Comparison of ENCODE assay signal across 9 mouse cellular contexts in the genomic region with DNA sequence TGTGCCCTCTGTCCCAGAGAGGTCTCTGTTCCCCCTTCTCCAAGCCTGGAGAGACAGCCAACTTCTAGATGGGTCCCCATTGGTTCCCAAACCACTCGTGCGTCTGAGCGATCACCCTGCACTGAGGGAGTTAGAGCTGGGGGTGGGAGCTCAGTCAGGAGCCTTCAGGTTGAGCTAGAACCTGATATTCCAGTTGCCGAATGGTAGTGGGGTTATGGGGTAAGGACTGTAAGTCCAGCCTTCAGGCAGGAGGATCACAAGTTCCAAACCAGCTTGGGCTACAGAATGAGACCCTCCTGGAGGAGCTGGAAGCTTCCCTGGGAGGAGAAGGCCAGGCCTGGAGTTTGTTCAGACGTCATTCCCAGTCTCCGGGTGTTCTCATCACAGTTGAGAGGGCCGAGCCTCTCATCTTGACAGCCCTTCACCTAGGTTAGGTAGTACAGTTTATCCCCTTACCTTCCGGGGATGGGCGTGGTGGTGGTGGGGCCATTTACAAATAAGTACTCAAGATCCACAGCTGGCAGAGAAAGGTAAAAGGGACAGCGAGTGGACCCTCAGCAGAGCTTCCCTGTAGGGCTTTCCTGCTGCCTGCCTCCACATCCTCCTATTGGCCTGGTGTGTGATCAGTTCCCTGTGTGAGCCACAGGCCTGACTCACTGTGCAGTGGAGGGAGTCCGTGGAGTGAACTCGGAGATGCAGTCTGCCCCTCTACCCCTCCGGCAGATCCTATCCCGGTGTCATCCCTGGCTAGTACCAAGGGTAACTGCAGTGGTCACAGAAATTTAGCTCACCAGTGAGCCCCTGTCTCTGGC. TPM values are rescaled to one million over a fixed set of nuclear protein-coding genes. Genes with fewer than 3 reads are reported as not detected.
DNase-seq lines count a peak whose midpoint lies in the region; ATAC-seq and TF ChIP-seq lines count a peak whose summit lies in the region.
"Had no signal": no experiment of that assay in that cellular context is flagged by ENCODE, and none has a peak within 500 bp of the region (broad histone marks: within the 10 kb centered on the region; RNA-seq: fewer than 3 reads in every experiment).

No protein-coding gene starts in this region.

- 80% methylated on average over 14 of the region's 14 CpGs for WGBS in heart, embryonic 12.5 days
- 85% methylated on average over 14 of the region's 14 CpGs for WGBS in midbrain, embryonic 14.5 days
- WGBS in midbrain, embryonic 11.5 days = 81% methylated on average over 14 of the region's 14 CpGs
- 81% methylated on average over 14 of the region's 14 CpGs for WGBS in hindbrain, postnatal 0 days
- 67% methylated on average over 14 of the region's 14 CpGs for WGBS in stomach, postnatal 0 days

- H3K4me3 ChIP-seq in heart, embryonic 12.5 days = no peak overlapping the region
- H3K4me3 ChIP-seq in midbrain, embryonic 14.5 days (replicated peaks; ENCODE audit: low read depth, low read length) = no peak overlapping the region
- H3K4me3 ChIP-seq in midbrain, embryonic 11.5 days (ENCODE audit: low read depth, low read length) = no peak overlapping the region
- H3K4me3 ChIP-seq in hindbrain, postnatal 0 days (ENCODE audit: low read length) = no peak overlapping the region
- H3K4me3 ChIP-seq in stomach, postnatal 0 days (ENCODE audit: low read depth, low read length) = no peak overlapping the region

- H3K36me3 ChIP-seq in heart, embryonic 12.5 days = peaks cover 14% of the 10 kb centered on the region
- peaks cover 11% of the 10 kb centered on the region for H3K36me3 ChIP-seq in midbrain, embryonic 14.5 days (ENCODE audit: control insufficient read depth, insufficient read depth, low read length)
- H3K36me3 ChIP-seq in midbrain, embryonic 11.5 days (ENCODE audit: control insufficient read depth, insufficient read depth, low read length) = no peaks in the 10 kb centered on the region
- peaks cover 12% of the 10 kb centered on the region; the same call in 1 of the 2 replicates for H3K36me3 ChIP-seq in hindbrain, postnatal 0 days (ENCODE audit: insufficient read depth, low read length)
- H3K36me3 ChIP-seq in stomach, postnatal 0 days (ENCODE audit: control insufficient read depth, insufficient read depth, low read length) = 0 out of 2 replicates have a peak, but pooled peaks cover 3% of the 10 kb centered on the region

- H3K4me2 ChIP-seq in heart, embryonic 12.5 days = no peak overlapping the region
- H3K4me2 ChIP-seq in midbrain, embryonic 14.5 days (ENCODE audit: low read length) = no peak overlapping the region
- no peak overlapping the region for H3K4me2 ChIP-seq in midbrain, embryonic 11.5 days
- H3K4me2 ChIP-seq in hindbrain, postnatal 0 days (ENCODE audit: low read depth, low read length) = no peak overlapping the region
- no peak overlapping the region for H3K4me2 ChIP-seq in stomach, postnatal 0 days (replicated peaks; ENCODE audit: low read depth)

- peaks cover 44% of the 10 kb centered on the region for H3K4me1 ChIP-seq in heart, embryonic 12.5 days (replicated peaks)
- H3K4me1 ChIP-seq in midbrain, embryonic 14.5 days (ENCODE audit: control insufficient read depth, insufficient read depth, low read length) = peaks cover 11% of the 10 kb centered on the region
- H3K4me1 ChIP-seq in midbrain, embryonic 11.5 days (ENCODE audit: control insufficient read depth, insufficient read depth, low read length) = peaks cover 6% of the 10 kb centered on the region; the same call in 1 of the 2 replicates
- H3K4me1 ChIP-seq in hindbrain, postnatal 0 days (ENCODE audit: insufficient read depth, low read length) = peaks cover 13% of the 10 kb centered on the region
- H3K4me1 ChIP-seq in stomach, postnatal 0 days (replicated peaks; ENCODE audit: control insufficient read depth, insufficient read depth) = peaks cover 15% of the 10 kb centered on the region

- TF ChIP-seq EP300 in stomach, postnatal 0 days (optimal IDR thresholded peaks at IDR 0.05) = no peak

- DNase-seq in heart, adult 8-10 months (ENCODE audit: low spot score) = no peak
- no peak for DNase-seq in midbrain, embryonic 14.5 days
- no peak for DNase-seq in midbrain, embryonic 11.5 days (ENCODE audit: low spot score, missing footprints)
- no peak for DNase-seq in hindbrain, postnatal 0 days (ENCODE audit: low spot score)
- DNase-seq in stomach, postnatal 0 days (ENCODE audit: low spot score) = no peak
- DNase-seq in left cerebral cortex, postnatal 10 days (ENCODE audit: extremely low spot score in 1 of 2, low spot score in 2 of 2) = no peak

- H3K9ac ChIP-seq in heart, embryonic 12.5 days = no peak overlapping the region
- 0 out of 2 replicates have a peak overlapping the region, but pooled peaks have one; percentile 3 for H3K9ac ChIP-seq in midbrain, embryonic 14.5 days (replicated peaks; ENCODE audit: low read length)
- H3K9ac ChIP-seq in midbrain, embryonic 11.5 days (ENCODE audit: low read length) = no peak overlapping the region
- H3K9ac ChIP-seq in hindbrain, postnatal 0 days (replicated peaks; ENCODE audit: low read length) = no peak overlapping the region
- H3K9ac ChIP-seq in stomach, postnatal 0 days (ENCODE audit: low read length) = peak overlapping the region; percentile 32; the same call in 1 of the 2 replicates

- H3K9me3 ChIP-seq in heart, embryonic 12.5 days (replicated peaks) = no peaks in the 10 kb centered on the region
- H3K9me3 ChIP-seq in midbrain, embryonic 14.5 days (ENCODE audit: control insufficient read depth, low read length) = no peaks in the 10 kb centered on the region
- no peaks in the 10 kb centered on the region for H3K9me3 ChIP-seq in midbrain, embryonic 11.5 days (ENCODE audit: control insufficient read depth, low read length)
- no peaks in the 10 kb centered on the region for H3K9me3 ChIP-seq in hindbrain, postnatal 0 days (ENCODE audit: low read length)
- H3K9me3 ChIP-seq in stomach, postnatal 0 days (ENCODE audit: control insufficient read depth, low read length) = no peaks in the 10 kb centered on the region
- H3K9me3 ChIP-seq: G1E had no signal

- intact Hi-C loops in left cerebral cortex, postnatal 10 days (cut with DNase I) = no loop called here

- H3K27me3 ChIP-seq in heart, embryonic 12.5 days (replicated peaks) = no peaks in the 10 kb centered on the region
- no peaks in the 10 kb centered on the region for H3K27me3 ChIP-seq in midbrain, embryonic 14.5 days (ENCODE audit: control insufficient read depth, insufficient read depth, low read length)
- no peaks in the 10 kb centered on the region for H3K27me3 ChIP-seq in midbrain, embryonic 11.5 days (ENCODE audit: control insufficient read depth, insufficient read depth, low read length)
- H3K27me3 ChIP-seq in hindbrain, postnatal 0 days (ENCODE audit: insufficient read depth, low read length) = no peaks in the 10 kb centered on the region
- H3K27me3 ChIP-seq in stomach, postnatal 0 days (ENCODE audit: control insufficient read depth, insufficient read depth, low read length) = no peaks in the 10 kb centered on the region

- TF ChIP-seq CTCF in hindbrain, postnatal 0 days (IDR thresholded peaks at IDR 0.05; ENCODE audit: low read depth) = no peak
- TF ChIP-seq CTCF in stomach, postnatal 0 days (IDR thresholded peaks at IDR 0.05; ENCODE audit: low read depth) = no peak

- H3K27ac ChIP-seq in heart, embryonic 12.5 days (ENCODE audit: poor library complexity, severe bottlenecking) = peak overlapping the region; percentile 76
- H3K27ac ChIP-seq in midbrain, embryonic 14.5 days (replicated peaks; ENCODE audit: low read depth, low read length) = no peak overlapping the region
- H3K27ac ChIP-seq in midbrain, embryonic 11.5 days (ENCODE audit: low read depth, low read length) = no peak overlapping the region
- peak overlapping the region; percentile 92 for H3K27ac ChIP-seq in hindbrain, postnatal 0 days
- peak overlapping the region; percentile 94 for H3K27ac ChIP-seq in stomach, postnatal 0 days (replicated peaks)

- ATAC-seq in heart, embryonic 12.5 days (ENCODE audit: insufficient number of reproducible peaks, low FRiP score) = no peak
- ATAC-seq in midbrain, embryonic 14.5 days (ENCODE audit: low FRiP score, low TSS enrichment) = no peak
- no peak for ATAC-seq in midbrain, embryonic 11.5 days (ENCODE audit: low FRiP score)
- no peak for ATAC-seq in hindbrain, postnatal 0 days
- ATAC-seq in stomach, postnatal 0 days (ENCODE audit: low FRiP score, low TSS enrichment) = no peak
- ATAC-seq in granulocyte monocyte progenitor cell, adult 5-6 weeks (replicated peaks; ENCODE audit: poor library complexity, severe bottlenecking) = no peak

RNA-seq across cellular contexts. Expression of a gene that starts 7.9 kb away (rescaled TPM):
- 7.8 and 8.4 TPM in 2 replicates for polyA plus RNA-seq in heart, embryonic 12.5 days (2016; fragmentation: Nextera tagmentation; extraction: Ambion mirVana)
- 1 to 10 TPM; 1.2 to 2.0 (median 1.9) TPM for total RNA-seq in heart, adult 8-10 months (2022)
- 22.9 and 24.7 TPM in 2 replicates for polyA plus RNA-seq in midbrain, embryonic 14.5 days (2014; fragmentation: Nextera tagmentation; extraction: Ambion mirVana)
- 5.0 and 6.3 TPM in 2 replicates for polyA plus RNA-seq in midbrain, embryonic 11.5 days (2014; fragmentation: Nextera tagmentation; extraction: Ambion mirVana)
- total RNA-seq in hindbrain, postnatal 0 days (2014; rRNA removed) = 28.9 and 40.4 TPM in 2 replicates
- polyA plus RNA-seq in hindbrain, postnatal 0 days (2015; fragmentation: Nextera tagmentation; extraction: Ambion mirVana) = 30.2 and 30.7 TPM in 2 replicates
- polyA plus RNA-seq in stomach, postnatal 0 days (2015; fragmentation: Nextera tagmentation; extraction: Ambion mirVana) = 3.7 and 4.4 TPM in 2 replicates
- 10 to 100 TPM; 20.1 to 20.7 TPM for total RNA-seq in left cerebral cortex, postnatal 10 days (2021)
- 2.6 and 6.4 TPM in 2 replicates for total RNA-seq in granulocyte monocyte progenitor cell, adult 5-6 weeks (2014; fragmentation: Nextera tagmentation)
- total RNA-seq in granulocyte monocyte progenitor cell, adult 5-6 weeks (2017) = 1.3 and 3.4 TPM in 2 replicates

RNA-seq across cellular contexts. Expression of a gene that starts 24.1 kb away (rescaled TPM):
- polyA plus RNA-seq in heart, embryonic 12.5 days (2016; fragmentation: Nextera tagmentation; extraction: Ambion mirVana) = 2.8 and 3.0 TPM in 2 replicates
- 10 to 100 TPM; 15.9 to 18.6 (median 17.0) TPM for total RNA-seq in heart, adult 8-10 months (2022)
- polyA plus RNA-seq in midbrain, embryonic 14.5 days (2014; fragmentation: Nextera tagmentation; extraction: Ambion mirVana) = 3.9 and 5.9 TPM in 2 replicates
- 4.6 and 5.2 TPM in 2 replicates for polyA plus RNA-seq in midbrain, embryonic 11.5 days (2014; fragmentation: Nextera tagmentation; extraction: Ambion mirVana)
- 15.1 and 15.8 TPM in 2 replicates for total RNA-seq in hindbrain, postnatal 0 days (2014; rRNA removed)
- 4.4 and 5.1 TPM in 2 replicates for polyA plus RNA-seq in hindbrain, postnatal 0 days (2015; fragmentation: Nextera tagmentation; extraction: Ambion mirVana)
- polyA plus RNA-seq in stomach, postnatal 0 days (2015; fragmentation: Nextera tagmentation; extraction: Ambion mirVana) = 3.8 and 4.1 TPM in 2 replicates
- total RNA-seq in left cerebral cortex, postnatal 10 days (2021) = 10 to 100 TPM; 31.8 to 33.9 TPM
- 9.7 and 13.5 TPM in 2 replicates for total RNA-seq in granulocyte monocyte progenitor cell, adult 5-6 weeks (2014; fragmentation: Nextera tagmentation)
- total RNA-seq in granulocyte monocyte progenitor cell, adult 5-6 weeks (2017) = 28.7 and 31.0 TPM in 2 replicates

RNA-seq across cellular contexts. Expression of a gene that starts 30.8 kb away (rescaled TPM):
- 1.1 and 1.7 TPM in 2 replicates for polyA plus RNA-seq in heart, embryonic 12.5 days (2016; fragmentation: Nextera tagmentation; extraction: Ambion mirVana)
- 10 to 100 TPM in 3 of 4 experiments, 1 to 10 TPM in 1; 9.3 to 20.1 (median 13.2) TPM for total RNA-seq in heart, adult 8-10 months (2022)
- 4.3 and 5.2 TPM in 2 replicates for polyA plus RNA-seq in midbrain, embryonic 14.5 days (2014; fragmentation: Nextera tagmentation; extraction: Ambion mirVana)
- polyA plus RNA-seq in midbrain, embryonic 11.5 days (2014; fragmentation: Nextera tagmentation; extraction: Ambion mirVana) = 0.65 and 0.87 TPM in 2 replicates
- total RNA-seq in hindbrain, postnatal 0 days (2014; rRNA removed) = 12.8 and 15.5 TPM in 2 replicates
- polyA plus RNA-seq in hindbrain, postnatal 0 days (2015; fragmentation: Nextera tagmentation; extraction: Ambion mirVana) = 6.4 and 6.9 TPM in 2 replicates
- polyA plus RNA-seq in stomach, postnatal 0 days (2015; fragmentation: Nextera tagmentation; extraction: Ambion mirVana) = 0.86 and 1.1 TPM in 2 replicates
- total RNA-seq in left cerebral cortex, postnatal 10 days (2021) = 10 to 100 TPM; 79.5 to 80.7 TPM
- total RNA-seq in granulocyte monocyte progenitor cell, adult 5-6 weeks (2014; fragmentation: Nextera tagmentation) = 58.4 and 94.0 TPM in 2 replicates
- 21.3 and 31.0 TPM in 2 replicates for total RNA-seq in granulocyte monocyte progenitor cell, adult 5-6 weeks (2017)
- total RNA-seq: G1E had no signal

RNA-seq across cellular contexts. Expression of a gene that starts 38.7 kb away (rescaled TPM):
- polyA plus RNA-seq in heart, embryonic 12.5 days (2016; fragmentation: Nextera tagmentation; extraction: Ambion mirVana) = 13.5 and 13.8 TPM in 2 replicates
- 10 to 100 TPM; 24.1 to 39.8 (median 32.0) TPM for total RNA-seq in heart, adult 8-10 months (2022)
- polyA plus RNA-seq in midbrain, embryonic 14.5 days (2014; fragmentation: Nextera tagmentation; extraction: Ambion mirVana) = 8.0 and 8.4 TPM in 2 replicates
- 8.2 and 10.5 TPM in 2 replicates for polyA plus RNA-seq in midbrain, embryonic 11.5 days (2014; fragmentation: Nextera tagmentation; extraction: Ambion mirVana)
- total RNA-seq in hindbrain, postnatal 0 days (2014; rRNA removed) = 13.2 and 19.0 TPM in 2 replicates
- 18.5 and 20.8 TPM in 2 replicates for polyA plus RNA-seq in hindbrain, postnatal 0 days (2015; fragmentation: Nextera tagmentation; extraction: Ambion mirVana)
- 28.6 and 36.7 TPM in 2 replicates for polyA plus RNA-seq in stomach, postnatal 0 days (2015; fragmentation: Nextera tagmentation; extraction: Ambion mirVana)
- total RNA-seq in left cerebral cortex, postnatal 10 days (2021) = 10 to 100 TPM; 70.0 to 80.0 TPM
- total RNA-seq in granulocyte monocyte progenitor cell, adult 5-6 weeks (2014; fragmentation: Nextera tagmentation) = 4.8 and 9.6 TPM in 2 replicates
- total RNA-seq in granulocyte monocyte progenitor cell, adult 5-6 weeks (2017) = 5.8 and 10.7 TPM in 2 replicates

RNA-seq across cellular contexts. Expression of a gene that starts 38.7 kb away (rescaled TPM):
- 5.8 and 6.6 TPM in 2 replicates for polyA plus RNA-seq in heart, embryonic 12.5 days (2016; fragmentation: Nextera tagmentation; extraction: Ambion mirVana)
- 10 to 100 TPM; 10.7 to 19.1 (median 12.1) TPM for total RNA-seq in heart, adult 8-10 months (2022)
- polyA plus RNA-seq in midbrain, embryonic 14.5 days (2014; fragmentation: Nextera tagmentation; extraction: Ambion mirVana) = 0.92 and 1.8 TPM in 2 replicates
- 0.63 and 0.86 TPM in 2 replicates for polyA plus RNA-seq in midbrain, embryonic 11.5 days (2014; fragmentation: Nextera tagmentation; extraction: Ambion mirVana)
- 9.4 and 13.8 TPM in 2 replicates for total RNA-seq in hindbrain, postnatal 0 days (2014; rRNA removed)
- 3.9 and 4.8 TPM in 2 replicates for polyA plus RNA-seq in hindbrain, postnatal 0 days (2015; fragmentation: Nextera tagmentation; extraction: Ambion mirVana)
- polyA plus RNA-seq in stomach, postnatal 0 days (2015; fragmentation: Nextera tagmentation; extraction: Ambion mirVana) = 4.2 and 5.0 TPM in 2 replicates
- 10 to 100 TPM; 15.1 to 16.4 TPM for total RNA-seq in left cerebral cortex, postnatal 10 days (2021)
- total RNA-seq in granulocyte monocyte progenitor cell, adult 5-6 weeks (2014; fragmentation: Nextera tagmentation) = 0.41 TPM in 1 of 2 replicates, not detected in the other
- 3.2 TPM in 1 of 2 replicates, not detected in the other for total RNA-seq in granulocyte monocyte progenitor cell, adult 5-6 weeks (2017)
- polyA plus RNA-seq: G1E had no signal

Comparison
In these comparisons a context has a peak if more than half of its experiments do, and no peak if none do; other contexts are left out.
1. H3K9ac ChIP-seq: peak in midbrain, embryonic 14.5 days (single experiment) and stomach, postnatal 0 days (single experiment); none in heart, embryonic 12.5 days (single experiment), midbrain, embryonic 11.5 days (single experiment) and hindbrain, postnatal 0 days (single experiment).
2. H3K27ac ChIP-seq: peak in heart, embryonic 12.5 days (single experiment), hindbrain, postnatal 0 days (single experiment) and stomach, postnatal 0 days (single experiment); none in midbrain, embryonic 14.5 days (single experiment) and midbrain, embryonic 11.5 days (single experiment).